Mouse (Mus musculus) CH12.LX (cell line): ENCODE data around the gene Cops4. TPM values are rescaled to one million over a fixed set of nuclear protein-coding genes. Genes with fewer than 3 reads are reported as not detected.

Experiments
- DNase-seq: peaks from one replicate; pipeline ENCODE4 v3.0.0-alpha.2; 2013; ENCODE audit errors: extremely low read depth
- H3K27ac ChIP-seq: 2 replicates; pipeline ENCODE4 v1.5.1; 2012; ENCODE audit warnings: low read depth, mild to moderate bottlenecking, control low read depth, moderate library complexity; ENCODE audit not compliant: insufficient read depth
- H3K27me3 ChIP-seq: replicated peaks from 2 replicates; pipeline ENCODE3; 2012; ENCODE audit warnings: inconsistent platforms
- H3K36me3 ChIP-seq, 2 experiments: replicated peaks in 1 of 2; 2 replicates each; pipeline versions ENCODE3 to v1.6.1; 2012; ENCODE audit warnings: inconsistent platforms in 1 of 2, low read length in 1 of 2, mild to moderate bottlenecking in 1 of 2, mixed read lengths in 1 of 2, moderate library complexity in 1 of 2; ENCODE audit not compliant: control insufficient read depth in 1 of 2, insufficient read depth in 1 of 2
- H3K4me1 ChIP-seq, 2 experiments: 2 replicates each; pipeline ENCODE4 v1.6.1; 2012; ENCODE audit warnings: inconsistent platforms in 1 of 2, moderate library complexity in 1 of 2; ENCODE audit not compliant: insufficient read depth in 2 of 2, control insufficient read depth in 1 of 2
- H3K4me2 ChIP-seq: 2 replicates; pipeline ENCODE4 v1.6.1; 2012; ENCODE audit warnings: low read depth, mild to moderate bottlenecking, control low read depth; ENCODE audit not compliant: poor library complexity, insufficient read depth, severe bottlenecking
- H3K4me3 ChIP-seq, 3 experiments: fragments of 150-350 bp in 1 of 3; sonication (generic) in 1 of 3; replicated peaks in 1 of 3; 2 replicates each; pipeline versions ENCODE3 to v1.5.1; 2011 to 2012; ENCODE audit warnings: low read depth in 2 of 3, low read length in 2 of 3, mild to moderate bottlenecking in 2 of 3, moderate library complexity in 2 of 3, control low read depth in 1 of 3, improper control_type of control experiment in 1 of 3, inconsistent platforms in 1 of 3, mixed read lengths in 1 of 3; ENCODE audit not compliant: poor library complexity in 1 of 3
- H3K79me2 ChIP-seq: replicated peaks from 2 replicates; pipeline ENCODE4 v1.6.1; 2012; ENCODE audit warnings: mild to moderate bottlenecking, moderate library complexity; ENCODE audit not compliant: control insufficient read depth, poor library complexity, insufficient read depth, severe bottlenecking; ENCODE audit errors: extremely low read depth
- H3K9ac ChIP-seq: 2 replicates; pipeline ENCODE4 v1.6.1; 2012; ENCODE audit warnings: low read depth, mild to moderate bottlenecking, control low read depth, moderate library complexity; ENCODE audit not compliant: insufficient read depth
- H3K9me3 ChIP-seq: replicated peaks from 2 replicates; pipeline ENCODE3; 2012; ENCODE audit warnings: low read length, inconsistent platforms, mixed read lengths
- BHLHE40 ChIP-seq: IDR thresholded peaks from 2 replicates; pipeline ENCODE4 v1.6.1; 2011; ENCODE audit warnings: mild to moderate bottlenecking, low read depth, low read length, improper control_type of control experiment
- CHD2 ChIP-seq: IDR thresholded peaks from 2 replicates; pipeline ENCODE4 v1.6.1; 2011; ENCODE audit warnings: low read length, improper control_type of control experiment
- JUN ChIP-seq: IDR thresholded peaks from 2 replicates; pipeline ENCODE4 v1.6.1; 2011; ENCODE audit warnings: low read depth, mild to moderate bottlenecking, low read length, improper control_type of control experiment, moderate library complexity; ENCODE audit not compliant: insufficient read depth
- MYC ChIP-seq: IDR thresholded peaks from 2 replicates; pipeline ENCODE4 v1.6.1; 2011; ENCODE audit warnings: low read depth, mild to moderate bottlenecking, improper control_type of control experiment, low read length
- NELFE ChIP-seq: IDR thresholded peaks from 2 replicates; pipeline ENCODE4 v1.6.1; 2011; ENCODE audit warnings: low read depth, low read length, improper control_type of control experiment
- NRF1 ChIP-seq: IDR thresholded peaks from 2 replicates; pipeline ENCODE4 v1.6.1; 2014; ENCODE audit warnings: low read depth, mild to moderate bottlenecking, inconsistent platforms, low read length, improper control_type of control experiment, moderate library complexity
- POLR2A ChIP-seq: IDR thresholded peaks from 2 replicates; pipeline ENCODE4 v1.6.1; 2011; ENCODE audit warnings: low read depth, mild to moderate bottlenecking, improper control_type of control experiment, low read length
- POLR2AphosphoS2 ChIP-seq: IDR thresholded peaks from 2 replicates; pipeline ENCODE4 v1.6.1; 2011; ENCODE audit warnings: low read depth, low read length, improper control_type of control experiment
- RAD21 ChIP-seq: IDR thresholded peaks from 2 replicates; pipeline ENCODE4 v1.6.1; 2011; ENCODE audit warnings: low read depth, mild to moderate bottlenecking, low read length, improper control_type of control experiment, moderate library complexity
- RCOR1 ChIP-seq: conservative IDR thresholded peaks from 2 replicates; pipeline ENCODE4 v1.6.1; 2012; ENCODE audit warnings: low read depth, mild to moderate bottlenecking, inconsistent platforms, low read length, improper control_type of control experiment
- SIN3A ChIP-seq: IDR thresholded peaks from 2 replicates; pipeline ENCODE4 v1.6.1; 2012; ENCODE audit warnings: low read length, improper control_type of control experiment, inconsistent platforms
- TBP ChIP-seq: conservative IDR thresholded peaks from 2 replicates; pipeline ENCODE4 v1.6.1; 2011; ENCODE audit warnings: low read depth, low read length, improper control_type of control experiment
- UBTF ChIP-seq: IDR thresholded peaks from 2 replicates; pipeline ENCODE4 v1.6.1; 2012; ENCODE audit warnings: low read depth, mild to moderate bottlenecking, inconsistent platforms, low read length, improper control_type of control experiment, moderate library complexity
- USF1 ChIP-seq: IDR thresholded peaks from 2 replicates; pipeline ENCODE4 v1.6.1; 2014; ENCODE audit warnings: low read depth, mild to moderate bottlenecking, inconsistent platforms, low read length, improper control_type of control experiment
- USF2 ChIP-seq: conservative IDR thresholded peaks from 2 replicates; pipeline ENCODE4 v1.6.1; 2011; ENCODE audit warnings: low read depth, low read length, improper control_type of control experiment
- dilution Hi-C: fragments of 300-500 bp; cut with MboI; formaldehyde crosslinking; loops from 2 replicates; pipeline ENCODE4 v1.14.3; 2020; ENCODE audit warnings: low sequenced_read_pairs; ENCODE audit not compliant: extremely low pct_unique_long_range_greater_than_20kb, extremely low pct_ligation_motif_present
- in situ Hi-C: fragments of 300-500 bp; cut with MboI; formaldehyde crosslinking; loops from 3 replicates; pipeline ENCODE4 v1.14.3; 2019; ENCODE audit warnings: low sequenced_read_pairs, low pct_ligation_motif_present, low pct_unique_long_range_greater_than_20kb, mixed read lengths
- polyA plus RNA-seq: library from polyadenylated mRNA; unstranded; fragments of >175 nt; gene quantifications from 2 replicates; pipeline ENCODE4 v1.2.1, GENCODE M21; 2012; ENCODE audit warnings: low read depth; ENCODE audit not compliant: insufficient read length
- total RNA-seq, 2 experiments: library from RNA; depleted of rRNA; stranded (reverse); fragments of 300-350 nt in 1 of 2; fragments of >200 nt in 1 of 2; gene quantifications; 2 replicates each; pipeline ENCODE4 v1.2.3; 2012 to 2014

The Cops4 gene
- total and polyA plus RNA-seq, 3 experiments = 122 to 264 (median 133) TPM

- in situ Hi-C loops = loop anchor here (25.0 kb wide), 1 partner anchor 217 kb away; the partner anchor contains the start of genes Helq and Mrps18c
- H3K4me1 ChIP-seq = peaks cover 5 to 56% of the 10 kb centered on the region in 2 experiments
- peak overlapping the region; percentile 79 for H3K9ac ChIP-seq
- peaks cover 0 to 6% of the 10 kb centered on the region in 2 experiments for H3K36me3 ChIP-seq
- H3K27me3 ChIP-seq = no peaks in the 10 kb centered on the region
- peak; percentile 84 for TF ChIP-seq BHLHE40
- no peak for TF ChIP-seq USF2
- peak overlapping the region; percentile 39 to 55 (median 46) for H3K4me3 ChIP-seq
- no peak overlapping the region for H3K27ac ChIP-seq
- no peaks in the 10 kb centered on the region for H3K79me2 ChIP-seq
- DNase-seq = no peak
- H3K4me2 ChIP-seq = peak overlapping the region; percentile 80
- dilution Hi-C loops = no loop called here
- H3K9me3 ChIP-seq = no peaks in the 10 kb centered on the region
Measured at GRCm38 (mm10) chr5:100570716-100571115, 52.6 kb downstream of the Cops4 start.

- no peak for DNase-seq
- Histone ChIP-seq H3K27ac (no peak within 1 kb of the TSS), H3K27me3 (no peaks in the 10 kb centered on the region), H3K4me3 (peak within 1 kb of the TSS in 2 of 3 experiments; percentile 46 to 55), H3K9ac (peak within 1 kb of the TSS; percentile 79), H3K4me1 (peaks cover 2 to 44% of the 10 kb centered on the region in 2 experiments; a peak in 3 of 4 replicates), H3K9me3 (no peaks in the 10 kb centered on the region), H3K36me3 (peaks cover 0 to 6% of the 10 kb centered on the region in 2 experiments), H3K79me2 (no peaks in the 10 kb centered on the region), H3K4me2 (peak within 1 kb of the TSS; percentile 80; the same call in 1 of the 2 replicates)
- in situ Hi-C loops (loop anchor here (25.0 kb wide), 1 partner anchor 215 kb away; the partner anchor contains the start of genes Helq and Mrps18c), dilution Hi-C loops (no loop called here)
- no peak for TF ChIP-seq NELFE
- no peak for TF ChIP-seq RCOR1
- TF ChIP-seq POLR2AphosphoS2 = no peak
- TF ChIP-seq CHD2 = no peak
- TF ChIP-seq JUN = no peak
- TF ChIP-seq UBTF = no peak
- no peak for TF ChIP-seq MYC
- TF ChIP-seq POLR2A = peak; percentile 60
- TF ChIP-seq TBP = 0 out of 2 replicates have a peak, but pooled peaks have one; percentile 25
- no peak for TF ChIP-seq USF1
- TF ChIP-seq RAD21 = no peak
- no peak for TF ChIP-seq SIN3A
- TF ChIP-seq NRF1 = no peak
Measured at GRCm38 (mm10) chr5:100572069-100572468, 54.0 kb downstream of the Cops4 start, which contains the start of gene Plac8. Plac8 (minus strand) TSS chr5:100572245.
